Comparison of ENCODE assay signal across 9 mouse cellular contexts in genomic region chr15:89379429-89379828, GRCm38 (mm10). TPM values are rescaled to one million over a fixed set of nuclear protein-coding genes. Genes with fewer than 3 reads are reported as not detected.
DNase-seq lines count a peak whose midpoint lies in the region; ATAC-seq and TF ChIP-seq lines count a peak whose summit lies in the region.
"Had no signal": no experiment of that assay in that cellular context is flagged by ENCODE, and none has a peak within 500 bp of the region (broad histone marks: within the 10 kb centered on the region; RNA-seq: fewer than 3 reads in every experiment).

No protein-coding gene starts in this region.

- no peak for TF ChIP-seq POLR2A in kidney, adult 2 months (IDR thresholded peaks at IDR 0.05; ENCODE audit: low read depth, low read length)

- H3K4me3 ChIP-seq in kidney, adult 2 months (ENCODE audit: insufficient read depth, low read depth, low read length), result peak overlapping the region; percentile 44; the same call in 1 of the 2 replicates
- peak overlapping the region; percentile 38 for H3K4me3 ChIP-seq in forebrain, embryonic 16.5 days (replicated peaks; ENCODE audit: low read length)
- peak overlapping the region; percentile 34 for H3K4me3 ChIP-seq in limb, embryonic 11.5 days (ENCODE audit: low read depth, low read length)
- peak overlapping the region; percentile 34 for H3K4me3 ChIP-seq in neural tube, embryonic 11.5 days (ENCODE audit: low read depth, low read length)

- TF ChIP-seq CTCF in kidney, adult 2 months (conservative IDR thresholded peaks at IDR 0.05; ENCODE audit: insufficient read depth, insufficient read length, low read depth, low read length), result no peak

- no peak overlapping the region; the same call in 1 of the 2 replicates for H3K9ac ChIP-seq in forebrain, embryonic 16.5 days (replicated peaks; ENCODE audit: low read depth, low read length)
- peak overlapping the region; percentile 0; the same call in 1 of the 2 replicates for H3K9ac ChIP-seq in limb, embryonic 11.5 days (ENCODE audit: low read length)
- no peak overlapping the region for H3K9ac ChIP-seq in neural tube, embryonic 11.5 days (ENCODE audit: low read length)

- no peak overlapping the region for H3K27ac ChIP-seq in kidney, adult 2 months (ENCODE audit: insufficient read depth, low read depth, low read length)
- no peak overlapping the region for H3K27ac ChIP-seq in forebrain, embryonic 16.5 days (ENCODE audit: low read length)
- H3K27ac ChIP-seq in limb, embryonic 11.5 days (replicated peaks; ENCODE audit: low read depth, low read length), result no peak overlapping the region
- H3K27ac ChIP-seq in neural tube, embryonic 11.5 days (ENCODE audit: low read depth, low read length), result no peak overlapping the region

- H3K4me1 ChIP-seq in kidney, adult 2 months (ENCODE audit: control insufficient read depth, insufficient read depth, low read length), result no peaks in the 10 kb centered on the region
- H3K4me1 ChIP-seq in forebrain, embryonic 16.5 days (replicated peaks; ENCODE audit: control insufficient read depth, insufficient read depth, low read length), result peaks cover 15% of the 10 kb centered on the region
- H3K4me1 ChIP-seq in limb, embryonic 11.5 days (ENCODE audit: control insufficient read depth, insufficient read depth, low read length), result peaks cover 6% of the 10 kb centered on the region
- peaks cover 6% of the 10 kb centered on the region; the same call in 1 of the 2 replicates for H3K4me1 ChIP-seq in neural tube, embryonic 11.5 days (ENCODE audit: control insufficient read depth, insufficient read depth, low read length)

- no peaks in the 10 kb centered on the region for H3K27me3 ChIP-seq in kidney, adult 2 months (replicated peaks; ENCODE audit: control insufficient read depth, insufficient read depth, low read length)
- peaks cover 40% of the 10 kb centered on the region for H3K27me3 ChIP-seq in forebrain, embryonic 16.5 days (replicated peaks; ENCODE audit: control insufficient read depth, insufficient read depth, low read length)
- H3K27me3 ChIP-seq in limb, embryonic 11.5 days (ENCODE audit: control insufficient read depth, insufficient read depth, low read length), result peaks cover 41% of the 10 kb centered on the region
- peaks cover 40% of the 10 kb centered on the region for H3K27me3 ChIP-seq in neural tube, embryonic 11.5 days (ENCODE audit: control insufficient read depth, insufficient read depth, low read length)

- no peaks in the 10 kb centered on the region for H3K36me3 ChIP-seq in kidney, adult 2 months (ENCODE audit: control insufficient read depth, insufficient read depth, low read length)
- H3K36me3 ChIP-seq in forebrain, embryonic 16.5 days (ENCODE audit: control insufficient read depth, insufficient read depth), result no peaks in the 10 kb centered on the region
- no peaks in the 10 kb centered on the region for H3K36me3 ChIP-seq in limb, embryonic 11.5 days (ENCODE audit: control insufficient read depth, insufficient read depth, low read length)
- no peaks in the 10 kb centered on the region for H3K36me3 ChIP-seq in neural tube, embryonic 11.5 days (ENCODE audit: control insufficient read depth, insufficient read depth, low read length)

- ATAC-seq in forebrain, embryonic 16.5 days, result no peak
- ATAC-seq in limb, embryonic 11.5 days (ENCODE audit: insufficient number of reproducible peaks, low FRiP score, low TSS enrichment, low read depth), result no peak
- no peak for ATAC-seq in neural tube, embryonic 11.5 days (ENCODE audit: insufficient read depth, low FRiP score, low TSS enrichment)
- ATAC-seq: Patski had no signal

- peak; percentile 16 for DNase-seq in kidney, adult 2 months
- DNase-seq in kidney, postnatal 14 days, result no peak
- peak; percentile 44 for DNase-seq in c-Kit-positive CD71-positive TER-119-positive erythroid progenitor cells, embryonic 14.5 days (ENCODE audit: low spot score)
- no peak for DNase-seq in limb, embryonic 11.5 days (ENCODE audit: low spot score)
- peak; percentile 20 for DNase-seq in neural tube, embryonic 11.5 days (ENCODE audit: low spot score)
- DNase-seq in layer of hippocampus, adult 8-10 months (ENCODE audit: low spot score in 2 of 2), result no peak
- no peak for DNase-seq in urinary bladder, postnatal 25 days (ENCODE audit: low spot score)

- no peaks in the 10 kb centered on the region for H3K9me3 ChIP-seq in forebrain, embryonic 16.5 days (ENCODE audit: control insufficient read depth, low read length)
- no peaks in the 10 kb centered on the region for H3K9me3 ChIP-seq in limb, embryonic 11.5 days (ENCODE audit: control insufficient read depth, low read length)
- H3K9me3 ChIP-seq in neural tube, embryonic 11.5 days (ENCODE audit: control insufficient read depth, low read length), result no peaks in the 10 kb centered on the region

- peak overlapping the region; percentile 62 for H3K4me2 ChIP-seq in forebrain, embryonic 16.5 days (ENCODE audit: low read length)
- peak overlapping the region; percentile 63 for H3K4me2 ChIP-seq in limb, embryonic 11.5 days (ENCODE audit: low read depth, severe bottlenecking)
- H3K4me2 ChIP-seq in neural tube, embryonic 11.5 days (ENCODE audit: low read depth), result peak overlapping the region; percentile 58

- 22% methylated on average over 10 of the region's 10 CpGs for WGBS in kidney, adult 2 months
- 17% methylated on average over 10 of the region's 10 CpGs for WGBS in forebrain, embryonic 16.5 days
- WGBS in limb, embryonic 11.5 days, result 10% methylated on average over 10 of the region's 10 CpGs
- 5% methylated on average over 10 of the region's 10 CpGs for WGBS in neural tube, embryonic 11.5 days

RNA-seq across cellular contexts. Expression of gene Odf3b, which starts 0.3 kb away (rescaled TPM):
- polyA plus RNA-seq in kidney, adult 2 months (2012; rRNA removed), result 1.6 and 2.2 TPM in 2 replicates
- polyA plus RNA-seq in forebrain, embryonic 16.5 days (2015; fragmentation: Nextera tagmentation; extraction: Ambion mirVana), result 1.9 and 3.3 TPM in 2 replicates
- 0.34 TPM in 1 of 2 replicates, not detected in the other for polyA plus RNA-seq in limb, embryonic 11.5 days (2014; fragmentation: Nextera tagmentation; extraction: Ambion mirVana)
- polyA plus RNA-seq in neural tube, embryonic 11.5 days (2014; fragmentation: Nextera tagmentation; extraction: Ambion mirVana), result 0.39 and 1.0 TPM in 2 replicates
- 1 to 10 TPM; 3.2 to 6.7 (median 3.9) TPM for total RNA-seq in layer of hippocampus, adult 8-10 months (2022)

RNA-seq across cellular contexts. Expression of gene Tymp, which starts 2.6 kb away (rescaled TPM):
- polyA plus RNA-seq in kidney, adult 2 months (2012; rRNA removed), result 1.8 and 3.1 TPM in 2 replicates
- 1.7 and 2.6 TPM in 2 replicates for polyA plus RNA-seq in forebrain, embryonic 16.5 days (2015; fragmentation: Nextera tagmentation; extraction: Ambion mirVana)
- 1.9 and 2.2 TPM in 2 replicates for polyA plus RNA-seq in limb, embryonic 11.5 days (2014; fragmentation: Nextera tagmentation; extraction: Ambion mirVana)
- 1.6 and 2.0 TPM in 2 replicates for polyA plus RNA-seq in neural tube, embryonic 11.5 days (2014; fragmentation: Nextera tagmentation; extraction: Ambion mirVana)
- 1 to 10 TPM in 3 of 4 experiments, under 1 TPM in 1; 0.76 to 1.6 (median 1.2) TPM for total RNA-seq in layer of hippocampus, adult 8-10 months (2022)

RNA-seq across cellular contexts. Expression of gene Klhdc7b, which starts 5.3 kb away (rescaled TPM):
- polyA plus RNA-seq in kidney, adult 2 months (2012; rRNA removed), result not detected in 2 replicates
- not detected in 2 replicates for polyA plus RNA-seq in forebrain, embryonic 16.5 days (2015; fragmentation: Nextera tagmentation; extraction: Ambion mirVana)
- not detected in 2 replicates for polyA plus RNA-seq in limb, embryonic 11.5 days (2014; fragmentation: Nextera tagmentation; extraction: Ambion mirVana)
- polyA plus RNA-seq in neural tube, embryonic 11.5 days (2014; fragmentation: Nextera tagmentation; extraction: Ambion mirVana), result not detected in 2 replicates
- 1 to 10 TPM in 1 of 4 experiments, under 1 TPM in 3; 0.31 to 1.7 (median 0.48) TPM for total RNA-seq in layer of hippocampus, adult 8-10 months (2022)
- polyA plus RNA-seq: Patski had no signal

RNA-seq across cellular contexts. Expression of gene Sco2, which starts 5.8 kb away (rescaled TPM):
- polyA plus RNA-seq in kidney, adult 2 months (2012; rRNA removed), result 59.5 and 65.3 TPM in 2 replicates
- polyA plus RNA-seq in forebrain, embryonic 16.5 days (2015; fragmentation: Nextera tagmentation; extraction: Ambion mirVana), result 10.1 and 14.1 TPM in 2 replicates
- 4.9 and 6.3 TPM in 2 replicates for polyA plus RNA-seq in limb, embryonic 11.5 days (2014; fragmentation: Nextera tagmentation; extraction: Ambion mirVana)
- polyA plus RNA-seq in neural tube, embryonic 11.5 days (2014; fragmentation: Nextera tagmentation; extraction: Ambion mirVana), result 6.0 and 8.8 TPM in 2 replicates
- 10 to 100 TPM; 29.5 to 34.5 (median 33.1) TPM for total RNA-seq in layer of hippocampus, adult 8-10 months (2022)

RNA-seq across cellular contexts. Expression of gene Ncaph2, which starts 23.9 kb away (rescaled TPM):
- 111 and 124 TPM in 2 replicates for polyA plus RNA-seq in kidney, adult 2 months (2012; rRNA removed)
- polyA plus RNA-seq in forebrain, embryonic 16.5 days (2015; fragmentation: Nextera tagmentation; extraction: Ambion mirVana), result 138 and 140 TPM in 2 replicates
- 176 and 180 TPM in 2 replicates for polyA plus RNA-seq in limb, embryonic 11.5 days (2014; fragmentation: Nextera tagmentation; extraction: Ambion mirVana)
- 154 and 158 TPM in 2 replicates for polyA plus RNA-seq in neural tube, embryonic 11.5 days (2014; fragmentation: Nextera tagmentation; extraction: Ambion mirVana)
- total RNA-seq in layer of hippocampus, adult 8-10 months (2022), result 100 to 1,000 TPM in 2 of 4 experiments, 10 to 100 TPM in 2; 92.2 to 107 (median 97.7) TPM

Comparison
In these comparisons a context has a peak if more than half of its experiments do, and no peak if none do; other contexts are left out.
1. DNase-seq: peak in kidney, adult 2 months (single experiment), c-Kit-positive CD71-positive TER-119-positive erythroid progenitor cells, embryonic 14.5 days (single experiment) and neural tube, embryonic 11.5 days (single experiment); none in kidney, postnatal 14 days (single experiment), limb, embryonic 11.5 days (single experiment), layer of hippocampus, adult 8-10 months (0 of 2) and urinary bladder, postnatal 25 days (single experiment).
2. Peak in every context shown above with its lines, with median percentiles within 50 percentile points of each other: H3K4me3 ChIP-seq and H3K4me2 ChIP-seq.